Mouse (Mus musculus) testis, adult 2 months (tissue): ENCODE results near the gene Bmp2. TPM values are rescaled to one million over a fixed set of nuclear protein-coding genes. Genes with fewer than 3 reads are reported as not detected.

ENCODE experiments used
- H3K27ac ChIP-seq: fragments of 200-500 bp; 2 replicates; pipeline ENCODE4 v1.5.1; 2012; ENCODE audit warnings: low read depth, low read length; ENCODE audit not compliant: control insufficient read depth, insufficient read depth
- H3K27me3 ChIP-seq: fragments of 200-500 bp; 2 replicates; pipeline ENCODE4 v1.6.1; 2012; ENCODE audit warnings: mild to moderate bottlenecking, low read length, moderate library complexity; ENCODE audit not compliant: control insufficient read depth, insufficient read depth
- H3K36me3 ChIP-seq: fragments of 200-500 bp; 2 replicates; pipeline ENCODE4 v1.6.1; 2012; ENCODE audit warnings: mild to moderate bottlenecking, low read length; ENCODE audit not compliant: control insufficient read depth, insufficient read depth
- H3K4me1 ChIP-seq: fragments of 200-500 bp; 2 replicates; pipeline ENCODE4 v1.6.1; 2012; ENCODE audit warnings: low read length; ENCODE audit not compliant: control insufficient read depth, insufficient read depth
- H3K4me3 ChIP-seq: fragments of 200-500 bp; 2 replicates; pipeline ENCODE4 v1.5.1; 2012; ENCODE audit warnings: low read depth, mild to moderate bottlenecking, low read length, moderate library complexity, mixed read lengths; ENCODE audit not compliant: control insufficient read depth
- CTCF ChIP-seq: fragments of 200-500 bp; IDR thresholded peaks from 2 replicates; pipeline ENCODE4 v1.5.1; 2012; ENCODE audit warnings: low read depth, mild to moderate bottlenecking, inconsistent platforms, low read length, moderate library complexity; ENCODE audit not compliant: control insufficient read depth, insufficient read depth, insufficient replicate concordance
- POLR2A ChIP-seq: fragments of 200-500 bp; IDR thresholded peaks from 2 replicates; pipeline ENCODE4 v1.6.1; 2012; ENCODE audit warnings: low read depth, mild to moderate bottlenecking, inconsistent platforms, low read length, moderate library complexity; ENCODE audit not compliant: control insufficient read depth
- polyA plus RNA-seq: library from polyadenylated mRNA; depleted of rRNA; stranded (reverse); fragments of >200 nt; gene quantifications from 2 replicates; pipeline ENCODE4 v1.2.3, GENCODE M21; 2012

The Bmp2 gene
- polyA plus RNA-seq, 1 experiment: 0.04 TPM

- Histone ChIP-seq H3K36me3 (no peaks in the 10 kb centered on the region), H3K27ac (no peak overlapping the region), H3K4me1 (no peaks in the 10 kb centered on the region), H3K27me3 (no peaks in the 10 kb centered on the region), H3K4me3 (no peak overlapping the region)
- TF ChIP-seq CTCF (no peak), POLR2A (no peak)
Observed at GRCm38 (mm10) chr2:133521193-133521592, 30.8 kb upstream of the Bmp2 start.

- Histone ChIP-seq H3K4me3 (no peak overlapping the region), H3K36me3 (no peaks in the 10 kb centered on the region), H3K4me1 (no peaks in the 10 kb centered on the region), H3K27ac (no peak overlapping the region), H3K27me3 (no peaks in the 10 kb centered on the region)
- TF ChIP-seq CTCF: no peak
- no peak for TF ChIP-seq POLR2A
Observed at GRCm38 (mm10) chr2:133522121-133522520, 29.8 kb upstream of the Bmp2 start.

GRCm38 (mm10) chr2:133525621-133526181 is 26.3 kb upstream of the Bmp2 start:
- H3K27me3 ChIP-seq: no peaks in the 10 kb centered on the region
- H3K36me3 ChIP-seq: no peaks in the 10 kb centered on the region

GRCm38 (mm10) chr2:133529396-133529795 is 22.6 kb upstream of the Bmp2 start:
- no peak overlapping the region for H3K27ac ChIP-seq
- no peak for TF ChIP-seq POLR2A
- no peak for TF ChIP-seq CTCF
- H3K36me3 ChIP-seq: no peaks in the 10 kb centered on the region
- no peaks in the 10 kb centered on the region for H3K4me1 ChIP-seq
- no peak overlapping the region for H3K4me3 ChIP-seq
- H3K27me3 ChIP-seq: no peaks in the 10 kb centered on the region

More at GRCm38 (mm10) chr2:133525621-133526181, 26.3 kb upstream of the Bmp2 start:
- TF ChIP-seq POLR2A: no peak
- no peak for TF ChIP-seq CTCF
- Histone ChIP-seq H3K27ac (no peak overlapping the region), H3K4me1 (no peaks in the 10 kb centered on the region), H3K4me3 (no peak overlapping the region)

DNA sequence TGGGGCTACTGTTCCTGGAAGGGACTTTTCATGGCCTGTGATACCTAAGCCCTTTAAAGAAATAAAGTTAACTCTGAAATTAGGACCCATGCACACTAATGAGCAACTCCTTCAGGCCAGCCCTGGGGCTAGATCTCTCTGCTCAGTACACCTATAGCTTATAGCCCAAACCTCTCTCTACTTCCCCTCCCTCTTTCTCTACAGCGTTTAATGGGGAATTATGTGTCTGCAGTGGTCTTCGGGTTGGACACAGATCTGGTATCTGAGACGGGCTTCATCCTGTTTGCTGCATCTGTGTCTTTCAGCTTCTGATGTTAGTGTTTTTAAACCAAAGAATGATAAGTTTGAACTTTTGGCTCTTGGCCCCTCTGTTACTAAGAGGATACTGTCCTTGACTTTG is 18.9 kb upstream of the Bmp2 start:
- H3K4me1 ChIP-seq: no peaks in the 10 kb centered on the region; the same call in none of the 2 replicates
- no peak overlapping the region for H3K4me3 ChIP-seq
- H3K27me3 ChIP-seq: no peaks in the 10 kb centered on the region
- TF ChIP-seq POLR2A (no peak), CTCF (no peak)
- H3K27ac ChIP-seq: no peak overlapping the region
- H3K36me3 ChIP-seq: no peaks in the 10 kb centered on the region

- no peak for TF ChIP-seq CTCF
- TF ChIP-seq POLR2A: no peak
- no peak overlapping the region for H3K27ac ChIP-seq
- no peaks in the 10 kb centered on the region for H3K36me3 ChIP-seq
- H3K27me3 ChIP-seq: no peaks in the 10 kb centered on the region
- no peaks in the 10 kb centered on the region; the same call in none of the 2 replicates for H3K4me1 ChIP-seq
- H3K4me3 ChIP-seq: peak overlapping the region; percentile 20
Observed at GRCm38 (mm10) chr2:133535481-133535880, 16.5 kb upstream of the Bmp2 start.

- no peak overlapping the region for H3K27ac ChIP-seq
- H3K4me3 ChIP-seq: no peak overlapping the region
- H3K36me3 ChIP-seq: no peaks in the 10 kb centered on the region
- no peak for TF ChIP-seq CTCF
- TF ChIP-seq POLR2A: no peak
- no peaks in the 10 kb centered on the region for H3K27me3 ChIP-seq
- H3K4me1 ChIP-seq: no peaks in the 10 kb centered on the region; the same call in none of the 2 replicates
Observed at GRCm38 (mm10) chr2:133536812-133537211, 15.1 kb upstream of the Bmp2 start.

DNA sequence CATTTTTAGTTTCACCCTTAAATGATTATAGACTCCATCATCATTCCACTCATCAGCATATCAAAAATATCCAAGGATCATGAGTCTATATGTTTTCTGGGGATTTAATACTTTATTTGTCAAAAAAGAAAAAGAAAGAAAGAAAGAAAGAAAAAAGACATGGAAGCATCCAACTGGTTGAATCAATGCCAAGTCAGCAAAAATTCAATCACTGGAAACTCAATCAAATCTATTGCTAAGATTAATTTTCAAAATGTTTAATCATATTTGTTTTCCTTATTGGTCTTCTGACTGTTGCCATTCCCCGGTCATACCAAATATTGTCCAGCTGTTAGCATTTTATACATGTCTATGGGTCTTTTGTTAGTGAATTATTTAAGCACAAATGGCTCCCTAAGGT is 11.3 kb upstream of the Bmp2 start:
- H3K27ac ChIP-seq: no peak overlapping the region
- no peak overlapping the region for H3K4me3 ChIP-seq
- H3K36me3 ChIP-seq: no peaks in the 10 kb centered on the region
- no peak for TF ChIP-seq POLR2A
- no peak for TF ChIP-seq CTCF
- no peaks in the 10 kb centered on the region for H3K27me3 ChIP-seq
- no peaks in the 10 kb centered on the region; the same call in none of the 2 replicates for H3K4me1 ChIP-seq
